Mouse (Mus musculus) kidney, adult 2 months (tissue): ENCODE data around the gene Pum2. TPM values are rescaled to one million over a fixed set of nuclear protein-coding genes. Genes with fewer than 3 reads are reported as not detected.
A peak's percentile ranks its signal among the peaks of the same experiment; 100 is the strongest.
"Not testable (repeated sequence)": the region's sequence is repeated elsewhere in the genome, so short reads cannot be mapped to it uniquely, and the experiment has no call there.

Experiments used
- DNase-seq: peaks from one replicate; pipeline ENCODE4 v3.0.0; 2021
- H3K27ac ChIP-seq: fragments of 200-500 bp; 2 replicates; pipeline ENCODE4 v1.5.1; 2012; ENCODE audit warnings: low read depth, low read length, control low read depth, inconsistent platforms; ENCODE audit not compliant: insufficient read depth
- H3K27me3 ChIP-seq: fragments of 200-500 bp; replicated peaks from 2 replicates; pipeline ENCODE4 v1.6.1; 2012; ENCODE audit warnings: mild to moderate bottlenecking, moderate library complexity, low read length, inconsistent platforms; ENCODE audit not compliant: control insufficient read depth, insufficient read depth
- H3K36me3 ChIP-seq: fragments of 200-500 bp; 2 replicates; pipeline ENCODE4 v1.6.1; 2012; ENCODE audit warnings: mild to moderate bottlenecking, moderate library complexity, low read length, inconsistent platforms; ENCODE audit not compliant: control insufficient read depth, insufficient read depth
- H3K4me1 ChIP-seq: fragments of 200-500 bp; 2 replicates; pipeline ENCODE4 v1.6.1; 2011; ENCODE audit warnings: low read length; ENCODE audit not compliant: control insufficient read depth, insufficient read depth
- H3K4me3 ChIP-seq: fragments of 200-500 bp; 2 replicates; pipeline ENCODE4 v1.5.1; 2011; ENCODE audit warnings: mild to moderate bottlenecking, low read depth, low read length, control low read depth; ENCODE audit not compliant: insufficient read depth
- CTCF ChIP-seq: fragments of 200-500 bp; conservative IDR thresholded peaks from 2 replicates; pipeline ENCODE4 v1.5.1; 2011; ENCODE audit warnings: low read depth, mild to moderate bottlenecking, control low read depth, low read length, moderate library complexity, mixed read lengths; ENCODE audit not compliant: insufficient read depth, insufficient read length
- POLR2A ChIP-seq: fragments of 200-500 bp; IDR thresholded peaks from one replicate; pipeline ENCODE4 v1.6.1; 2011; ENCODE audit warnings: low read depth, low read length, control low read depth
- WGBS: fragments of 180-500 bp; shearing (Covaris S2); methylation state at CpG from one replicate; pipeline ENCODE4 v1.1.7; 2018; 5-methylcytosine and 5-hydroxymethylcytosine counted together
- polyA plus RNA-seq: library from polyadenylated mRNA; depleted of rRNA; stranded (reverse); fragments of >200 nt; gene quantifications from 2 replicates; pipeline ENCODE4 v1.2.3, GENCODE M21; 2012

The Pum2 gene
- polyA plus RNA-seq, 1 experiment: 42.1 TPM

DNA sequence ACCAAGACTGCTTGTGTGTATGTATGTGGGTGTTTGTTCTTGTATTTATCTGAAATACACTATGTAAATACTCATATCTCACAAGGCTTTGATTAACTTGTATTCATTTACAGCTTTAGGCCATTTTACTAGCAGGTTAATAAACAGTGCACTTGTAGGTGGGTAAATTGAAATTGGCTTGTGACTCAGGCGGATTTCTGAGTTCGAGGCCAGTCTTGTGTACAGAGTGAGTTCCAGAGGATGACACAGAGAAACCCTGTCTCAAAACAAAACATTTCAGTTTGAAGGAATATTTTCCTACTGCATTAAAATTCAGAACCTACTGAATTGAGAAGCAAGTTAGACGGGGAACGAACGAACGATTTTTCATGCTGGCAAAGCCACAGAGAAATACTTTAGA, 2.4 kb downstream of the Pum2 start:
- Histone ChIP-seq H3K4me3 (no peak overlapping the region), H3K36me3 (no peaks in the 10 kb centered on the region), H3K27me3 (no peaks in the 10 kb centered on the region), H3K27ac (peak overlapping the region; percentile 56), H3K4me1 (peaks cover 16% of the 10 kb centered on the region)
- 21% methylated on average over 6 of the region's 6 CpGs for WGBS
- TF ChIP-seq CTCF (no peak), POLR2A (no peak)
- no peak for DNase-seq

DNA sequence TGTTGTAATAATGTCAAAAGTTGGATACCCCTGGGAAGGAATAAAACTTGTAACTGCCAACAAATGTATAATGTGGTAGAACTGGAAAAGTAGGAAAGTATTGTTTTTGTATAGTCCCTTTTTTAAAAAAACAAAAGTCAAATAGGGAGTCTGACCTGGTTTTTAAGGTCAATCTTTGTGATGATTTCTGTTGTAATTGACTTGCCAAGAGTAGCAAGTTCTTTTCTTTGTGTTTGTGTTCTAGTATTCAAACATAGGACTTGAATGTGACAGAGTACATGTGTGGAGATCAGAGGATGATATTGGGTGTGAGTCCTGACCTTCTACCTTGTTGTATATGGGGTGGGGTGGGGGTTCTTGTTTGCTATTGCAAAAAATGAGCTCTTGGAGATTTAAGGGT, 4.0 kb downstream of the Pum2 start:
- Histone ChIP-seq H3K36me3 (no peaks in the 10 kb centered on the region), H3K27me3 (no peaks in the 10 kb centered on the region), H3K4me3 (no peak overlapping the region), H3K4me1 (peaks cover 18% of the 10 kb centered on the region), H3K27ac (no peak overlapping the region)
- no peak for TF ChIP-seq POLR2A
- no peak for TF ChIP-seq CTCF
- DNase-seq: no peak

DNA sequence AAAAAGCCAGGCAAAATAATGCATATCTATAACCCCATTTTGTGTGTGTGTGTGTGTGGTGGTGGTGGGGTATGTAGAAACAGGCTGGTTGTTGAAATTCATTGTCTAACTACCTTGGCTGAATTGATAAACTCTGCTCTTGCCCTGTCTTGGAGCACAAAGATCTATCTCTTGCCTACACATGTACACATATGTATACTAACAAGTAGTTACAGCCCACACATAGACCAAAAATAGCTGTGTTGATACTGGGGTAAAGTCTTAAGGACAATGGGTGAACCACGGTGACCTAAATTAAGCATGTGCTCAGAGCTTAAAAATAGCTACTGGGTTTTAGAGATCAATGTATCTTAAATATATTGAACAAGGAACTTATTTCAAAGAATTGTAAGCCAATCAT, 10.3 kb downstream of the Pum2 start:
- no peak for DNase-seq
- 49% methylated on average over 1 of the region's 1 CpGs for WGBS
- H3K4me3 ChIP-seq: no peak overlapping the region
- peaks cover 18% of the 10 kb centered on the region for H3K4me1 ChIP-seq
- no peaks in the 10 kb centered on the region for H3K36me3 ChIP-seq
- H3K27me3 ChIP-seq: no peaks in the 10 kb centered on the region
- no peak overlapping the region for H3K27ac ChIP-seq
- TF ChIP-seq CTCF (no peak), POLR2A (no peak)

DNA sequence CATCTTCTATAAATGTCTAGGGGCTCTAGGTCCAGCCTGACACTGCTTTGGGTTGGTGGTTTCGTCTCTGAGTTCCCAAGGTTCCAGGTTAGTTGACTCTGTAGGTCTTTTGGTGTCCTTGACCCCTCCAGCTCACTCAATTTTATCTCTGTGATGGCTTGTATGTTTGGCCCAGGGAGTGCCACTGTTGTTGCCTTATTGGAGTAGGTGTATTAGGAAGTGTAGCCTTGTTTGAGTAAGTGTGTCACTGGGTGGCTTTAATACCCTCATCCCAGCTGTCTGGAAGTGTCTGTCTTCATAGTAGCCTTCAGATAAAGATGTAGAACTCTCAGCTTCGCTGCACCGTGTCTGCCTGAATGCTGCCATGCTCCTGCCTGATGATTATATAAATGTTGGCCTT, 11.1 kb downstream of the Pum2 start:
- no peak for TF ChIP-seq POLR2A
- WGBS: 81% methylated on average over 3 of the region's 3 CpGs
- H3K4me1 ChIP-seq: peaks cover 15% of the 10 kb centered on the region
- no peak for DNase-seq
- H3K27me3 ChIP-seq: no peaks in the 10 kb centered on the region
- no peaks in the 10 kb centered on the region for H3K36me3 ChIP-seq
- no peak overlapping the region for H3K4me3 ChIP-seq
- H3K27ac ChIP-seq: no peak overlapping the region

DNA sequence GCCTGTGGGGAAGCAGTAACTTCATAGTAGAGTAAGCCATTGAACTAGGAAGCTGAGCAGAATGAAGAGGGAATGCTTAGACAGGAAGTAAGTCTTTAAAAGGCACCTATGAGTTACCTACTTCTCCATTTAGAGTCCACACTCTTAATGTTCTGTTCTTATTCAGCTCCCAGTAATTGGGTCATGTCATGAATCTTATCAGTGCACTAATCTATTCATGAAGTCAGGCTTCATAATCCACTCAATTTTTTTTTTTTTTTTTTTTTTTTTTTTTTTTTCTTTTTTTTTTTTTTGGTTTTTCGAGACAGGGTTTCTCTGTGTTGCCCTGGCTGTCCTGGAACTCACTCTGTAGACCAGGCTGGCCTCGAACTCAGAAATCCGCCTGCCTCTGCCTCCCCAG, 15.9 kb downstream of the Pum2 start:
- H3K36me3 ChIP-seq, H3K27ac ChIP-seq, H3K4me3 ChIP-seq, H3K27me3 ChIP-seq, DNase-seq: not testable (repeated sequence)
- H3K4me1 ChIP-seq: peaks cover 10% of the 10 kb centered on the region
- 84% methylated on average over 2 of the region's 3 CpGs for WGBS

DNA sequence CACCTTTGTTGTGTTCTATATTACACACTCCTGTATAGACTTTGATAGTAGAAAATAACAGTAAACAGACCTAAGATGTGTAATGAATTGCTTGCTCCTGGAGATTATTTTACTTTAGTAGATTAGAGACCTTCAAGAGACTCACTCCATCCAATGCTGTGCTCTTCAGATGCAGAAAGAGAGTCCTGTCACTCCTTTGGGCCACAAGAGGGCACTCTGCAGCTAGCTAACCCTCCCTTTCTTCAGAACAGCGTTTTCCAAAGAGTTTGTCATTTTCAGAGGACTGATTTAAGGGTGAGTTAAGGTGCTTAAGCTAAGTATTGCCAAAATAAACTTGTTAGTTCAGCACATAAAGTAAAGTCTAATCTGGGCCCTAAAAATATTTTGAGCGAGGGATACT, 25.0 kb downstream of the Pum2 start:
- Histone ChIP-seq H3K4me3 (no peak overlapping the region), H3K27me3 (no peaks in the 10 kb centered on the region), H3K36me3 (peaks cover 1% of the 10 kb centered on the region; the same call in 1 of the 2 replicates), H3K4me1 (peaks cover 2% of the 10 kb centered on the region; the same call in 1 of the 2 replicates), H3K27ac (no peak overlapping the region)
- peak; percentile 61 for DNase-seq
- 45% methylated on average over 2 of the region's 2 CpGs for WGBS
- TF ChIP-seq CTCF (peak; percentile 81), POLR2A (no peak)

DNA sequence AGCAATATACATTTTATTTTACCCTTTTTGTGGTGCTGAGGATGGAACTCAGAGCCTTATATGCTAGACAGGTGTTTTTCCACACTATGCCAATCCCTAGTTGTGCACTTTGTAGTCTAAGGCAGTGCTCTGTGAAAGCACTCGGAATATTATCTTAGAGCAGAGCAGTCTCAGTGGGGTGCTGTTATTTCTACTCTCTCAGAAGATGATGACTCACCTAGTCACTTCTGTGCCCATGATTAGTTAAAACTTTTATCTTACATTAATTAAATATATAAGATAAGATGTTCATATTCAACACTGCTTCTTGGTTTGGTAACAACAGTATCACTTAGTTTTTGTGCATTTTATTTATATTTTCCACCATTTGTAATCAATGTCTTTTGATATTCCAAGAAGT, 30.1 kb downstream of the Pum2 start:
- WGBS: 85% methylated on average over 1 of the region's 1 CpGs
- DNase-seq: no peak
- TF ChIP-seq POLR2A (no peak), CTCF (no peak)

DNA sequence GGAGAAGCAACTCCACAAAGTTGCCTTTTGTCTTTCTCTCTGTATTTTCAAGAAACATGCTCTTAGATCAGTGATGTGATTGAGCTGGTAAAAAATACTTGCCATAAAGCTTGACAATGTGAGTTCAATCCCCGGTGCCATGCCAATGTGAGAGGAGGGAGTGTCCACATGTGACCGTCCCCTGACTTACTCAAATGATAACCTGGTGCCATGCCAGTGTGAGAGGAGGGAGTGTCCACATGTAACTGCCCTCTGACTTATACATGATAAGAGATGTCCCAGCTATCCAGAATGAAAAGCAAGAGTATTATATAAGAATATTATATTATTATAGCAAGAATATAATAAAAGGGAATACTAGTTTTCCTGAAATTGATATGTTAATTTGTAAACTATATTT, 34.9 kb downstream of the Pum2 start:
- no peak for TF ChIP-seq CTCF
- TF ChIP-seq POLR2A: no peak
- DNase-seq: no peak
- Histone ChIP-seq H3K27me3 (no peaks in the 10 kb centered on the region), H3K4me1 (no peaks in the 10 kb centered on the region), H3K36me3 (peaks cover 3% of the 10 kb centered on the region), H3K27ac (no peak overlapping the region), H3K4me3 (no peak overlapping the region)
- 82% methylated on average over 2 of the region's 2 CpGs for WGBS

More for the DNA sequence above, 30.1 kb downstream of the Pum2 start:
- Histone ChIP-seq H3K4me1 (no peaks in the 10 kb centered on the region), H3K27me3 (no peaks in the 10 kb centered on the region), H3K27ac (no peak overlapping the region), H3K36me3 (peaks cover 1% of the 10 kb centered on the region; the same call in 1 of the 2 replicates), H3K4me3 (no peak overlapping the region)
